Mouse (Mus musculus): ENCODE measurements around the gene Zdhhc3.

Zdhhc3 gene

GRCm38 (mm10) chr9:123020995-123021631 lies 91.9 kb downstream of the Zdhhc3 start, which contains the start of gene Tmem42:
TSS of gene Tmem42 (plus strand) at chr9:123021326.
- peak; percentile 67 for DNase-seq (ENCODE audit: low read depth, low spot score)
